Mouse (Mus musculus): Measurements from ENCODE around the gene Slc12a5.
A peak's percentile ranks its signal among the peaks of the same experiment; 100 is the strongest.

GRCm38 (mm10) chr2:164955725-164956124 is 4.9 kb upstream of the Slc12a5 start:
- TF ChIP-seq CTCF (conservative IDR thresholded peaks at IDR 0.05; ENCODE audit: low read length) (peak; percentile 54), POU5F1 (IDR thresholded peaks at IDR 0.05; ENCODE audit: borderline replicate concordance, low read length) (no peak), NANOG (IDR thresholded peaks at IDR 0.05; ENCODE audit: borderline replicate concordance, low read length) (no peak)

Measured in E14TG2a.4 (cell line).